Mouse (Mus musculus): ENCODE results near the gene Ctxn2. TPM values are rescaled to one million over a fixed set of nuclear protein-coding genes. Genes with fewer than 3 reads are reported as not detected.

Ctxn2 gene
- not detected in 2 replicates for polyA plus RNA-seq (2012)

DNA sequence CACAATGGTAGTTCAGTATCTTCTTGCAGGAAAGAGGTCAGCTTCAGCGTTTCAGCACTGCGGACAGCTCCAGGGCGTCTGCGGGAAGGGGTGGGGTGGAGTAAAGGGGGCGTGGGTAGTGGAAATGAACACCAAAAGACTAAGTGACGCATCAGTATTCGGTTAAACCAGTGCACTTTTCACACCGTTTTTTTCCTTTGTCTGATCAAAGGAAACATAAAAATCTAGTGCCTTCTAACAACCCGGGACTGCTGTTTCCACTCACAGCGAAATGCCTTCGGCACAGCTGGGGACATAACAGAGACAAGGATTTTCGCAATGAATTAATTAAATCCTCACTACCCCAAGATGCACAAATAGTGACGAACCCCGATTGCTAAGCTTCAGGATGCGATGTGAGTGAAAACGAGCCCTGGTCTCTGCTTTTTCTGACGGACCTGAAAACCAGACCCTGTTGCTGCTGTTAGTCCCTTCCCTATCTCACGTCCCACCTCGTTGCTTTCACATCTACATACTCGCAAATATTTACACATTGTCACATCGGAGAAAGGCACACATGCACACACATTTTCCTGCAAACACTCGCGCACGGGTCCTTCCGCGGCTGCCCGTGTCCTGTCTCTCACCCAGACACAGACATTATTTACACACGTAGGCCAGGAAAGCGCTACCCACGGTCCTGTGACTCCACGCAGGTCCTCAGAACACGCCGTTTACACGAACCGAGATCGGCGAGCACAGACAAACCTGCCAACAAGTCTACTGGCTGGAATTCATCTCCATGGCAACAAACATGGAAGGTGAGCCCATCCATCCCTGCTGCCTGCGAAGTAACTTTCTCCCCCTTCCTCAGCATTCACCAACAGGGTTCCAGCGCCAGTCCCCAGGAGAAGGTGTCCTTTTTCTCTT lies at the start of gene Ctxn2:
TSS of gene Ctxn2 (plus strand) at position 790 of the 909 bp plus-strand sequence.

DNA sequence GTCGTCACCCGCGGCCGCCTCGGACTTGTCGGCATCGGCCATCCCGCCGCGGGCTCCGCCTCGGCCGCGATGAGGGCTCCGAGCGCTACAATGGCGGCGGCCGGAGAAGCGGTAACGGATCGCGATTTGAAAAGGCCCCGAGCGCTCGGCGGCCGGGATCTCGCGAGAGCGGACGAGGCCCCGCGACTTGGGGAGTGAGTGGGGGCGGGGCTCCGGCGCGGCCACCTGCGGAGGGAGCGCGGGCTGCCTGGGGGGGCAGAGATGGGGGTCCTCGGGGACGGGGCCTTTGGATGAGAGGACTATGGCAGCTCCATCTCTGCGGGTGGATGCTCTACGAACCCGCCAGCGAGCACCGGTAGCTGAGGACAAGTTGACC lies 13.0 kb upstream of the Ctxn2 start, which contains the start of gene Myef2:
TSS of gene Myef2 (minus strand) at position 185 of the 376 bp plus-strand sequence.

DNA sequence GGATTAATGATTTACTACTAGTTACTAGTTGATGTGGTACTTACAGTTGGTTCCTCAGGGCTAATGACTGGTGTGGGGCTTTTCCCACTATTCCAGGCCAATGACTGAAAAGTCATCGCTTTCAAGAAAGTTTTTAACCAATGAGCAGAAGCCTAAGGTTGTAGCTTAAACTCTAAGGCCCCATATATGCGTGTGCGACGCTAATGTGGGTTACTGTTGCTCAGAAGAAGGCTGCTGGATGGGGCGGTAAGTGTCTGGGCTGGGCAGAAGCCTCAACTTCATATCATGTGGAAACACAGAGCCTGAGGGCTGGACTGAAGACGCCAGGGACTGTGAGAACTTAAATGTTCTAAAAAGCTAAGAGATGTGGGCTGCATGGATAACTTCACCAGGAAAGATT lies 15.9 kb downstream of the Ctxn2 start, which contains the start of gene Slc12a1:
TSS of gene Slc12a1 (plus strand) at position 118 of the 400 bp plus-strand sequence.

Other genes with a start within 250 kb of the Ctxn2 start
- gene Slc24a5, start 68.6 kb upstream of the Ctxn2 start, polyA plus RNA-seq (2012), result 0.05 and 0.30 TPM in 2 replicates
- 8.3 and 9.3 TPM in 2 replicates for gene Myef2, start 13.0 kb upstream of the Ctxn2 start, polyA plus RNA-seq (2012)
- gene Slc12a1, start 15.8 kb downstream of the Ctxn2 start, polyA plus RNA-seq (2012), result not detected in 2 replicates
- 120 and 132 TPM in 2 replicates for gene Dut, start 110.5 kb downstream of the Ctxn2 start, polyA plus RNA-seq (2012)